Mouse (Mus musculus): Measurements from ENCODE around the gene Ogfrl1. TPM values are rescaled to one million over a fixed set of nuclear protein-coding genes. Genes with fewer than 3 reads are reported as not detected.
A peak's percentile ranks its signal among the peaks of the same experiment; 100 is the strongest.

Ogfrl1 gene
- total and polyA plus RNA-seq, 3 experiments, result 7.2 to 20.0 (median 13.1) TPM

DNA sequence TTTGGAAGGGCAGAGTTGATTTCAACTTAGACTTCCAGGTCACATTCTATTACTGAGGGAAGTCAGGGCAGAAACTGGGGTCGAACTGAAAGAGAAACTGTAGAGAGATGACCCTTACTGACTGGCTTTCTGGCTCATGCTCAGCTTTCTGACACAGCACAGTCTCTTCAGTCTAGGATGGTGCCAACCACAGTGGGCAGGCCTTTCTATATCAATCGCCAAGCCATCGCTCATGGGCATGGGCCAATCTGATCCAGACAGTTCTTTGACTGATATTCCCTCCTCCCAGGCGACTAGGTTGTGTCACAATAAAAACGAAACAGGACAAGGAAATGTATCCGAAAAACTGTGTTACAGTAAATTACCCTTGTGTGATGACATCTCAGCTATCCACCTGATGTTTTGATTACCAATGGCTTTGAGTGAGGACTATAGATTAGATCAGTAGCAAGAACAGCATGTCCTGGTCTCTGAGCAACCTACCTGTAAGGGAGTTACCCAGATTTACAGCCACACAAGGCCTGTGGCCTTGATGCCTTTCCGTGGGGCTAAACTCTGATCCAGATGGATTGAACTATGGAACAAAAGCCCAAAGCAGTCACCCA is 76.9 kb downstream of the Ogfrl1 start:
- no peaks in the 10 kb centered on the region for H3K27me3 ChIP-seq (ENCODE audit: control insufficient read depth, insufficient read depth, low read length)
- no peaks in the 10 kb centered on the region for H3K36me3 ChIP-seq (ENCODE audit: control insufficient read depth, insufficient read depth, low read length)
- H3K4me1 ChIP-seq (ENCODE audit: control insufficient read depth, insufficient read depth, low read length), result peaks cover 2% of the 10 kb centered on the region
- no peak overlapping the region; the same call in 1 of the 2 replicates for H3K9ac ChIP-seq (ENCODE audit: low read depth, low read length)
- no peaks in the 10 kb centered on the region for H3K79me2 ChIP-seq (replicated peaks; ENCODE audit: control insufficient read depth, insufficient read depth, low read length)
- intact Hi-C loops (cut with DNase I), result loop anchor here (5.0 kb wide), 1 partner anchor 63 kb away; no protein-coding TSS in a partner anchor
- 85% methylated on average over 7 of the region's 7 CpGs for WGBS
- H3K27ac ChIP-seq, result peak overlapping the region; percentile 59
- H3K4me3 ChIP-seq, result no peak overlapping the region
- peak in 1 of 2 experiments; percentile 17 for DNase-seq
- no peak for TF ChIP-seq CTCF (IDR thresholded peaks at IDR 0.05)
- TF ChIP-seq POLR2A (IDR thresholded peaks at IDR 0.05; ENCODE audit: insufficient read depth, low read depth, low read length), result no peak
- no peak for TF ChIP-seq EP300 (IDR thresholded peaks at IDR 0.05; ENCODE audit: insufficient read depth, low read depth, low read length)

Data from heart, adult 2 months (tissue).